Mouse (Mus musculus): ENCODE data around the gene Agrp. TPM values are rescaled to one million over a fixed set of nuclear protein-coding genes. Genes with fewer than 3 reads are reported as not detected.
A peak's percentile ranks its signal among the peaks of the same experiment; 100 is the strongest.

Gene Agrp
- polyA plus RNA-seq, 1 experiment from 2014 or later: 0.75 TPM

DNA sequence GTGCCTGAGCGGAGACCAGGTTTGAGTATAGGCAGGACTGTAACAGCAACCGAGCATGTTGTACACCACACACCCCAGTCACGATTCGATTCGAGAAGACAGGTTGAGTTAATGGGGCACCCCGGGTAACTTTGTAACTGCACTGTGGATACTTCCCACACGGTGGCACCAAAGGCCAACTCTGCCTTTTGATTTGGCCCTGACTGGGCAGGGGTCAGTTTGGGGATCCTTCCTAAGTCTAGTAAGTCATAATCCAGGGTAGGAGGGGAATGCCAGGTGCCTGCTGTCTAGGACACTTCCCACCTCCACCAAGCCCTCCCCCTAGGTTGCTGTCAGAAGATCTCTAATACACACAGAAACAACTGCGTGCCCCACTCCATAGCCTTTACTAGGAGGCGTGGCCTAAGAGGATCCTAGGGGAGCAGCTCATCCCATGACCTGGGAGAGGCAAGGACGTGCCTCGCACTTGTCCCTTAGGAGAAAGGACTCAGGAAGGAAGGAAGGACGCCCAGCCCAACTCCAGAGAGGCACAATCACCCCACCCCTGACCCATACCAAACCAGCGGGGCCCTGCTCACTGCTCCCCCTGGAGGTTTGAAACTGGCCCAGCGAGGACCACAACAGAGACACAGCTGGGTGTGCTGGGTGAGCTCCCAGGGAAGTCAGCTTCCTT, 40.7 kb downstream of the Agrp start:
- Histone ChIP-seq H3K36me3 (ENCODE audit: insufficient read depth, low read length) (no peaks in the 10 kb centered on the region), H3K4me3 (ENCODE audit: low read depth, low read length) (peak overlapping the region; percentile 15), H3K4me1 (ENCODE audit: insufficient read depth, low read depth, low read length) (no peaks in the 10 kb centered on the region), H3K27me3 (replicated peaks; ENCODE audit: insufficient read depth, low read length) (no peaks in the 10 kb centered on the region), H3K9me3 (ENCODE audit: low read length) (no peaks in the 10 kb centered on the region), H3K27ac (ENCODE audit: low read length) (peak overlapping the region; percentile 73), H3K4me2 (replicated peaks; ENCODE audit: low read depth, low read length) (peak overlapping the region; percentile 65), H3K9ac (replicated peaks; ENCODE audit: low read depth) (0 out of 2 replicates have a peak overlapping the region, but pooled peaks have one; percentile 6)
- TF ChIP-seq CTCF (IDR thresholded peaks at IDR 0.05): peak; percentile 84
- peak; percentile 88 for TF ChIP-seq EP300 (IDR thresholded peaks at IDR 0.05)
- 4% methylated on average over 14 of the region's 14 CpGs for WGBS
- ATAC-seq (peak; percentile 94), DNase-seq (ENCODE audit: low spot score) (peak; percentile 86)

DNA sequence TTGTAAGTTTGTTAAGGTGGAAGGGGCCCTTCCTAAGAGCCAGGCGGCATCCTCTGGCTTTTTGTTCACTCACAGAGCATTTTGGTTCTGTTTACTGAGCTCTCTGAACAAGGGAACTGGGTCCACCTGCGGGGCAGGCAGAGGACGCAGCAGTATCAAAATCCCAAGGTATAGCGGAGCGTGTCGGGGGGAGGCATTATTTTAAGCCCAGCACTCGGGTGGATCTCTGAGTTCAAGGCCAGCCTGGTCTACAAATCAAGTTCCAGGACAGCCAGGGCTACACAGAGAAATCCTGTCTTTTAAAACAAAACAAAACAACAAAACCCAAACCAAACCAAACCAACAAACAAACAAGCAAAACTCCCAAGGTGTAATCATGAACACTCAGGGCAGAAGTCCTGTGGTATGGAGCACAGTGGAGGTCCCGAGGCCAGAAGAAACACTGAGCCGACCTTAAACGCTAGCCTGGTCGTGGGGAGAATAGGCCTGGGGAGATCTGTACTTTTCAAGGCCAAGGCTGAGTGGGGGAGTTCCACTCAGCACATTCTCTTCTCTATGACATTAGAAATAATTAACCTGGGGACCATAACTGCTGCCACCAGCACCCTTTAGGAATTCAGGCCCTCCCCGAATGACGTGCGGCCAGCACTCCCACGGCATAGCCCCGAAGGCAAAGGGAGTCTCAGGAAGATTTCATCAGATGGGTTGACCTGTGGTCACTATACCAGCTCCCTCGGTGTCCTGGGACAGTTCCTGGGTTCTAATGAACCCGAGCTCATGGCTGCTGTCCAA, 42.5 kb downstream of the Agrp start:
- Histone ChIP-seq H3K4me3 (ENCODE audit: low read depth, low read length) (no peak overlapping the region), H3K27me3 (replicated peaks; ENCODE audit: insufficient read depth, low read length) (no peaks in the 10 kb centered on the region), H3K9ac (replicated peaks; ENCODE audit: low read depth) (no peak overlapping the region), H3K27ac (ENCODE audit: low read length) (no peak overlapping the region), H3K4me2 (replicated peaks; ENCODE audit: low read depth, low read length) (no peak overlapping the region), H3K4me1 (ENCODE audit: insufficient read depth, low read depth, low read length) (no peaks in the 10 kb centered on the region), H3K36me3 (ENCODE audit: insufficient read depth, low read length) (no peaks in the 10 kb centered on the region), H3K9me3 (ENCODE audit: low read length) (no peaks in the 10 kb centered on the region)
- 54% methylated on average over 18 of the region's 18 CpGs for WGBS
- ATAC-seq (no peak), DNase-seq (ENCODE audit: low spot score) (peak; percentile 44)
- TF ChIP-seq CTCF (IDR thresholded peaks at IDR 0.05) (no peak), EP300 (IDR thresholded peaks at IDR 0.05) (no peak)

DNA sequence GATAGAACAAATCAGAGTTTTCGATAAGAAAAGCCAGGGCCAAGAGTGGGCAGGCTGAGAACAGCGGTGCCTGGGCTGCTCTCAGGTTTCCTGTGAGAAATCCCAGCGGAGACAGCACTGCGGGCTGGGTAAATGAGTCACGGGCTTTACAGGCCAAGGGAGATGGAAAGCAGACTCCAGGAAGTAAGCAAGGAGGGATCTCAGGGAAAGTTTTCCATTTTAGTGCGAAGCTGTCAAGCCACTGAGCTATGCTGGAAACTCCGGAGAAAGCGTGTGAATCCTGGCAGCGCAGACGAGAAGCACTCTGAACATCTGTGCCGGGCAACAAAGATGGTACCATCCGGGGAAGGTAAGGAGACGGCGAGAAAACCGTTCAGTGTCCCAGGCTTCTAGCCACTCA, 43.3 kb downstream of the Agrp start:
- Histone ChIP-seq H3K36me3 (ENCODE audit: insufficient read depth, low read length) (no peaks in the 10 kb centered on the region), H3K27ac (ENCODE audit: low read length) (peak overlapping the region; percentile 59; the same call in 1 of the 2 replicates), H3K4me3 (ENCODE audit: low read depth, low read length) (no peak overlapping the region), H3K9me3 (ENCODE audit: low read length) (no peaks in the 10 kb centered on the region), H3K4me2 (replicated peaks; ENCODE audit: low read depth, low read length) (no peak overlapping the region; the same call in 1 of the 2 replicates), H3K4me1 (ENCODE audit: insufficient read depth, low read depth, low read length) (no peaks in the 10 kb centered on the region), H3K27me3 (replicated peaks; ENCODE audit: insufficient read depth, low read length) (no peaks in the 10 kb centered on the region), H3K9ac (replicated peaks; ENCODE audit: low read depth) (no peak overlapping the region)
- DNase-seq (ENCODE audit: low spot score) (peak; percentile 51), ATAC-seq (no peak)
- TF ChIP-seq CTCF (IDR thresholded peaks at IDR 0.05) (no peak), EP300 (IDR thresholded peaks at IDR 0.05) (no peak)
- 14% methylated on average over 15 of the region's 15 CpGs for WGBS

DNA sequence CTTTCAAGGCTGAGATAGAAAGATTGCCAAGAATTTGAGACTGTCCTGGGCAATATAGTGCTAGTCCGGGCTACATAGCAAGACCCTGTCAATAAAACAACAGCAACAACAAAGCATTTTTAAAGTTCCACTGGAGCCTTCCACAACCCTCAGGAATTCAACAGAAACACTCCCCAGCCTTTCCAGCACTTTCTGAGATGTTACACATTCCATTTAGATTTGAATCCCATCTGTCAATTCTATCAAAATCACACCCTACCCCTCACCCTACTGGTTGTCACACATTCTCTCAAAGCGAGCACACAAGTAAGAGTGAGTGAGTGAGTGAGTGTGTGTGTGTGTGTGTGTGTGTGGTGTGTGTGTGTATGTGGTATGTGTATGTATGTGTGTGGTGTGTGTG, 44.8 kb downstream of the Agrp start:
- no peak overlapping the region for H3K9ac ChIP-seq (replicated peaks; ENCODE audit: low read depth)
- H3K4me3 ChIP-seq (ENCODE audit: low read depth, low read length): no peak overlapping the region
- H3K4me1 ChIP-seq (ENCODE audit: insufficient read depth, low read depth, low read length): no peaks in the 10 kb centered on the region
- H3K36me3 ChIP-seq (ENCODE audit: insufficient read depth, low read length): no peaks in the 10 kb centered on the region
- no peak overlapping the region for H3K4me2 ChIP-seq (replicated peaks; ENCODE audit: low read depth, low read length)
- no peak overlapping the region for H3K27ac ChIP-seq (ENCODE audit: low read length)
- DNase-seq (ENCODE audit: low spot score) (peak; percentile 16), ATAC-seq (no peak)
- WGBS: 58% methylated on average over 2 of the region's 2 CpGs
- H3K9me3 ChIP-seq (ENCODE audit: low read length): no peaks in the 10 kb centered on the region
- TF ChIP-seq EP300 (IDR thresholded peaks at IDR 0.05): no peak
- TF ChIP-seq CTCF (IDR thresholded peaks at IDR 0.05): no peak
- H3K27me3 ChIP-seq (replicated peaks; ENCODE audit: insufficient read depth, low read length): no peaks in the 10 kb centered on the region

DNA sequence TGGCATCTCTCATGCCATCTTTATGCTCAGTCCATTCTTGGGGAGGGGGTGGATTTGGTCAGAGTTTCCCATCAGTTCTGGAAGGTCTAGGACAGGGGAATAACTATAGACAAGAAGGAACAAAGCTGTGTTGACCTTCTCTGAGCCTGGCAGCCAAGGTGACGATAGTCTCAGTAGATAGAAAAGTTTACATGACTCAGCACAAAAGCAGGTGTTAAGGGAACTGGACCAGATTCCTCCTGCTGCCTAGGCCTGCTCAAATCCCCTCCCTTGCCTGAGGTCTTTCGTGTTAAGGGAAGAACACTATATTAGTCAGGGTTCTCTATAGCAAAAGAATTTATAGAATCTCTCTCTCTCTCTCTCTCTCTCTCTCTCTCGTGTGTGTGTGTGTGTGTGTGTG, 57.5 kb downstream of the Agrp start:
- TF ChIP-seq CTCF (IDR thresholded peaks at IDR 0.05) (no peak), EP300 (IDR thresholded peaks at IDR 0.05) (no peak)
- 22% methylated on average over 3 of the region's 3 CpGs for WGBS
- ATAC-seq (no peak), DNase-seq (ENCODE audit: low spot score) (no peak)
- Histone ChIP-seq H3K9ac (replicated peaks; ENCODE audit: low read depth) (no peak overlapping the region), H3K4me2 (replicated peaks; ENCODE audit: low read depth, low read length) (no peak overlapping the region), H3K36me3 (ENCODE audit: insufficient read depth, low read length) (no peaks in the 10 kb centered on the region), H3K4me1 (ENCODE audit: insufficient read depth, low read depth, low read length) (no peaks in the 10 kb centered on the region), H3K9me3 (ENCODE audit: low read length) (no peaks in the 10 kb centered on the region), H3K27me3 (replicated peaks; ENCODE audit: insufficient read depth, low read length) (no peaks in the 10 kb centered on the region), H3K4me3 (ENCODE audit: low read depth, low read length) (no peak overlapping the region), H3K27ac (ENCODE audit: low read length) (no peak overlapping the region)

DNA sequence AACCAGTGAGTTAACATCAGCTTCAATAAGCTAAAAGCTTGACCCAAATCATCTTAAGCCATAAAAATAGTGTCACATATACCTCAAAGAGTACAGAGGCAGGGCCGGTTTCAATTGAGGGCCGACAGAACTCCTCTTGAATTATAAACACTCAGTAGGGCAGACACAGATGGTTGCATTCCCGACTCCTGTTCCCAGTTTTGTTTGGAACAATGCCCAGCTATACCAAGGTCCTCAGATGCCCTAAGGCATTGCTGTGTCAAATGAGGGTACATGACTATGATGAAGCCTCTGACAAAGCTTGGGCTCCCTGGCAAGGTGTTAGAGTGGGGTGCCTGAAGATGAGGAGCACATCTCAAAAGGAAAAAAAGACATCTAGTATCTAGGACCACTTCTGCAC, 61.7 kb downstream of the Agrp start:
- Histone ChIP-seq H3K27ac (ENCODE audit: low read length) (no peak overlapping the region), H3K36me3 (ENCODE audit: insufficient read depth, low read length) (no peaks in the 10 kb centered on the region), H3K4me2 (replicated peaks; ENCODE audit: low read depth, low read length) (no peak overlapping the region), H3K27me3 (replicated peaks; ENCODE audit: insufficient read depth, low read length) (no peaks in the 10 kb centered on the region), H3K9ac (replicated peaks; ENCODE audit: low read depth) (no peak overlapping the region), H3K4me1 (ENCODE audit: insufficient read depth, low read depth, low read length) (no peaks in the 10 kb centered on the region), H3K9me3 (ENCODE audit: low read length) (no peaks in the 10 kb centered on the region), H3K4me3 (ENCODE audit: low read depth, low read length) (no peak overlapping the region)
- DNase-seq (ENCODE audit: low spot score) (no peak), ATAC-seq (no peak)
- WGBS: 44% methylated on average over 3 of the region's 3 CpGs
- no peak for TF ChIP-seq EP300 (IDR thresholded peaks at IDR 0.05)
- TF ChIP-seq CTCF (IDR thresholded peaks at IDR 0.05): no peak
